Mouse (Mus musculus) heart, postnatal 0 days (tissue): ENCODE measurements around the gene Pcsk7.

Experiments used
- CTCF ChIP-seq: IDR thresholded peaks from 2 replicates; pipeline ENCODE4 v1.5.1; 2016; ENCODE audit warnings: antibody characterized with exemption, control low read depth, low read depth
- EP300 ChIP-seq: IDR thresholded peaks from 2 replicates; pipeline ENCODE4 v1.6.1; 2016; ENCODE audit warnings: antibody characterized with exemption, low read depth

DNA sequence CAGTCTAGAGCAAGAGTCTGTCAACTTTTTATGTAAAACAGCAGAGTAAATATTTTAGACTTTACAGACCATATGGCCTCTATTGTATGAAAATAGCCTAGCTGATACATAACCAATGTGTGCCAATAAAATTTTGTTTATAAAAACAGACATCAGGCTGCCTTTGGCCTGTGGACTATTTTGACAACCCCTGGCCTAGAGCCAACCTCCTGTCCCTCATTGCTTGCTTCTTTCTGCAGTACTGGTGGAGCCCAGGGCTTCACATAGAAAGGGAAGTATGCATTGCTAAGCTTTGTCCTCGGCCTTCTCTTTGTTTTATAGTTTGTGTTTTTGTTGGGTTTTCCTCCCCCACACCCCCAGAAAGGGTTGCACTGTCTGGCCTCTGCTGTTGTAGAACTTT is 25.7 kb downstream of the Pcsk7 start:
- TF ChIP-seq EP300 (no peak), CTCF (no peak)
